Mouse (Mus musculus) brain, adult 10 weeks (tissue): ENCODE data around the gene Cabp2. TPM values are rescaled to one million over a fixed set of nuclear protein-coding genes. Genes with fewer than 3 reads are reported as not detected.

ENCODE experiments used
- polyA plus RNA-seq: library from polyadenylated mRNA; stranded (reverse); fragments of 350-450 nt; fragmentation: Illumina TruSeq; extraction: RNeasy Lipid Tissue Mini Kit (QIAGEN cat#74804); gene quantifications from one replicate; pipeline ENCODE4 v1.2.3, GENCODE M21; 2015; ENCODE audit warnings: low read depth, low replicate concordance

Cabp2 gene
- not detected for polyA plus RNA-seq

GRCm38 (mm10) chr19:4081394-4081793 lies at the start of gene Cabp2:
TSS of gene Cabp2 (plus strand) at chr19:4081578.

GRCm38 (mm10) chr19:4037788-4038232 lies 43.6 kb upstream of the Cabp2 start, which contains the start of gene Gstp1:
TSS of gene Gstp1 (minus strand) at chr19:4037985.

GRCm38 (mm10) chr19:4045966-4046865 lies 35.2 kb upstream of the Cabp2 start, which contains the start of gene Gstp2:
TSS of gene Gstp2 (minus strand) at chr19:4046023.

DNA sequence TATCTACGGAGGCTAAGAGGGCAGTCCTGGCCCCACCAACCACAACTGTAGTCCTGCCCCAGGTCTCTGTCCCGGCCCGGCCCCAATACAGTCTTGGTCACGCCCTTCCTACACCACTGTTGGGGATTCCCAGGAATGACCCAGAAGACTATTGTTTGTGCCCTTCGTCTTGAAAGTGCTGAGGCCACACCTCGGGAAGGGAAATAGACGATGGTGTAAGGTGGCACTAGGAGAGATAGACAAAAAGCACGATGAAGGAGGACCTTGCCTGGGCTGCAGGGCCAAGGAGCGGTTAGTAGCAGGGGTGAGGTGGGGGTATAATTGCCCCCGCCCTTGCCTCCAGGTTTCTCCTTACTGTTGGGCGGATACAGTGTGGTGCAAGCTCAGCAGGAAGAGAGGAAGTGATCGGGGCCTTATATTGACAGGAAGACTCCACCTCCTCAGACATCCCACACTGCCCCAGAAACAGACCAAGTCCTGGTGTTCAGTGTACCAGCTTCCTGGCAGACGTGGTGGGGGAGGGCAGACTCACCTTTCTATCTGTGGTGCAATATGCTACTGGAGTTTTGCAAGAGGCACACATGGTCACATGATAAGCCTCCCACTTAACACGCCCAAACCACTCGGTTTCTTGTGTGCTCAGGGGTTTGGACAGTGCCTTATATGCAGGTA lies 22.2 kb upstream of the Cabp2 start, which contains the start of gene Gstp3:
Gene Gstp3, minus strand, starts transcription at position 501 of the 672 bp plus-strand sequence.

DNA sequence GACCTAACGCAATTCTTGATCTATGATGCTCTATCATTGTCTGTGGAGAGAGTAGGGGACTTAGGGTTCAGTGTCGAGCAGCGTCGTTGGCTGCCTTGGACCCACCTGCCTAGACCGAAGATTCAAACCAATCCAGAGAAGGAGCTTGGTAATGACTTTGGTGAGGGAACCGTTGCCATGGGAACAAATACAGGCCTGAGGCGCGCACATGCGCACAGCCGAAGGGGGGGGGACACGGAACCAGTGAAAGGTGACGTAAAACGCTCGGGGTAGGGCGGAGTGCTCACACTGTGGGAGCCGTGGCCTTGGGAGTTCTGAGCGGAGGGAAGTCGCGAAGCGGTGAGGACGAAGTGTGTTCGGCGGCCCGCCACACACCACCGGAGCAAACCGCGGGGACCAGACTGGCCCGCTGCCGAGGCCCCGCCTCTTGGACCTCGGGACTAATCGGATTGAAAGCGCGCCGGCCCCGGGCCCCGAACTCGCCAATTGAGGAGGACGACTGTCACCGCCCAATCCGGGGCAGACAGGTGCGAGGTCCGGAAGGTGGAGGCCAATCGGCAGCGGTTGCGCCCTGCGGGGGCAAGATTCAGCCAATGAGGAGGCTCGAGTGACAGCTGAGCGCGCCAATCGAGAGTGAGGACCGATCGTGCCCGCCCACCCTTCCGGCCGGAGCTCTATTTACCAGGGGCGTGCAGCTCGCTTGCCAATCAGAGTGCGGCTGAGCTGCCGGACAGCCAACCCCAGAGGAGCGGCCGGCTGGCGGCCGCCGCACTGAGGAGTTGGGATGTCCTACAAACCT lies 15.5 kb downstream of the Cabp2 start, which contains the start of gene Cdk2ap2:
Gene Cdk2ap2, plus strand, starts transcription at position 541 of the 799 bp plus-strand sequence.

GRCm38 (mm10) chr19:4099837-4100717 lies 18.7 kb downstream of the Cabp2 start, which contains the start of gene Pitpnm1:
TSS of gene Pitpnm1 (plus strand) at chr19:4099998.

DNA sequence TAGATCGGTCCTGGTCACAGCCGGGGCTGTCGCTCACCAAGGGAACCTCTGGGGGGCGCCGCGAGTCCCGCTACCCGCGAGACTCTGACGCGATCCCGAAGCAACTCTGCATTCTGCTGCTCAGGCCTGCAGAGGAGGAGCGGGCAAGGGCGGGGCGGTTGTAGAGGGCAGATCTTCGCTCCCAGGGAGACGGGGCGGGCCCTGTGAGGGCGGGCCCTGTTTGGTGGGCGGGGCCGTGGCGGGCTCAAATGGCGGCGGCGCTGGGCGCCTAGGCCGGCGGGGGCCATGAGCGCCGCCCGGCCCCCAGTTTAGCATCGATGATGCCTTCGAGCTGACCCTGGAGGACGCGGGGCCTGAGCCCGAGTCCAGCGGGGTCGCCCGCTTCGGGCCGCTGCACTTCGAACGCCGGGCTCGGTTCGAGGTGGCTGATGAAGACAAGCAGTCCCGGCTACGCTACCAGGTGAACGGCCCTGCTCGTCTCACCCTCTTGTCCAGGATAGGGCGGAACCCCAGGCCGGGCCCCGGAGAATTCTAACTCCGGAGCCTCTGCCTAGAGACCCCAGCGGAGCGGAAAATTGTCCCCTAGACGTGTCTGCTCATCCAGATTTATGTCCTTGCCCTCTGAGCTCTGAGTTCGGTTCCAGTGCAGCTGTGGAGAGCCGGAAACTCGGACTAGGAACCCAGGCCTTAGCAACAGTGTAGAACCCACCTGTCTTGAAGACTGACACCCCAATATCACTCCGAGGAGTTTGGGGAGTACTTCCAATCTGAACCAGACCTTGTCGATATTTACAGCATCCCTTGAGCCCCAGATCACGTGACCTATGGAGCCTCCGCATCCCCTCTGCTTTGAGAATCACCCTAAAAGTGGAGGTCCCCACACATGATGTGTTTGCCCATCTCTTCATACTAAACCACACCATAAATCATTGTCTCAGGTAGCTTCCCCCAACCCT lies 44.6 kb downstream of the Cabp2 start, which contains the start of gene Aip:
Gene Aip, minus strand, starts transcription at position 118 of the 956 bp plus-strand sequence.

Other genes starting within 250 kb of the Cabp2 start
- gene Chka, start 229.8 kb upstream of the Cabp2 start, polyA plus RNA-seq, result 82.1 TPM
- gene Tcirg1, start 174.4 kb upstream of the Cabp2 start, polyA plus RNA-seq, result 14.5 TPM
- gene Ndufs8, start 168.8 kb upstream of the Cabp2 start, polyA plus RNA-seq, result 305 TPM
- 4.3 TPM for gene Aldh3b1, start 151.8 kb upstream of the Cabp2 start, polyA plus RNA-seq
- gene Unc93b1, start 146.4 kb upstream of the Cabp2 start, polyA plus RNA-seq, result 16.0 TPM
- gene Aldh3b3, start 122.9 kb upstream of the Cabp2 start, polyA plus RNA-seq, result not detected
- 1.4 TPM for gene Aldh3b2, start 109.2 kb upstream of the Cabp2 start, polyA plus RNA-seq
- gene Acy3, start 95.0 kb upstream of the Cabp2 start, polyA plus RNA-seq, result 4.0 TPM
- gene Tbx10, start 88.8 kb upstream of the Cabp2 start, polyA plus RNA-seq, result not detected
- 15.1 TPM for gene Nudt8, start 81.0 kb upstream of the Cabp2 start, polyA plus RNA-seq
- 2.0 TPM for gene Gm49405, start 81.0 kb upstream of the Cabp2 start, polyA plus RNA-seq
- 5.7 TPM for gene Doc2g, start 78.3 kb upstream of the Cabp2 start, polyA plus RNA-seq
- 236 TPM for gene Ndufv1, start 68.8 kb upstream of the Cabp2 start, polyA plus RNA-seq
- gene Gstp1, start 43.6 kb upstream of the Cabp2 start, polyA plus RNA-seq, result 465 TPM
- 1.5 TPM for gene Gstp2, start 35.6 kb upstream of the Cabp2 start, polyA plus RNA-seq
- gene Gstp3, start 22.0 kb upstream of the Cabp2 start, polyA plus RNA-seq, result not detected
- gene Cdk2ap2, start 15.6 kb downstream of the Cabp2 start, polyA plus RNA-seq, result 37.6 TPM
- 122 TPM for gene Pitpnm1, start 18.4 kb downstream of the Cabp2 start, polyA plus RNA-seq
- gene Aip, start 44.3 kb downstream of the Cabp2 start, polyA plus RNA-seq, result 183 TPM
- 0.10 TPM for gene Gpr152, start 58.2 kb downstream of the Cabp2 start, polyA plus RNA-seq
- not detected for gene Cabp4, start 62.5 kb downstream of the Cabp2 start, polyA plus RNA-seq
- gene Coro1b, start 67.0 kb downstream of the Cabp2 start, polyA plus RNA-seq, result 127 TPM
- 1.5 TPM for gene Ptprcap, start 72.0 kb downstream of the Cabp2 start, polyA plus RNA-seq
- gene Rps6kb2, start 81.8 kb downstream of the Cabp2 start, polyA plus RNA-seq, result 45.8 TPM
- gene Carns1, start 93.9 kb downstream of the Cabp2 start, polyA plus RNA-seq, result 13.7 TPM
- gene Tbc1d10c, start 109.7 kb downstream of the Cabp2 start, polyA plus RNA-seq, result 1.2 TPM
- gene Ppp1ca, start 110.5 kb downstream of the Cabp2 start, polyA plus RNA-seq, result 454 TPM
- 10.9 TPM for gene Rad9a, start 120.1 kb downstream of the Cabp2 start, polyA plus RNA-seq
- gene Clcf1, start 132.7 kb downstream of the Cabp2 start, polyA plus RNA-seq, result 0.59 TPM
- gene AC109138.7, start 132.8 kb downstream of the Cabp2 start, polyA plus RNA-seq, result not detected
- 29.6 TPM for gene Pold4, start 150.3 kb downstream of the Cabp2 start, polyA plus RNA-seq
- gene Ssh3, start 187.6 kb downstream of the Cabp2 start, polyA plus RNA-seq, result 58.5 TPM
- 55.6 TPM for gene Ankrd13d, start 201.6 kb downstream of the Cabp2 start, polyA plus RNA-seq
- 184 TPM for gene Grk2, start 224.6 kb downstream of the Cabp2 start, polyA plus RNA-seq